Mouse (Mus musculus) activated CD4-positive, CD25-positive, alpha-beta regulatory T cell, adult 4 months (primary cell): Measurements from ENCODE around the gene Gm38392. TPM values are rescaled to one million over a fixed set of nuclear protein-coding genes. Genes with fewer than 3 reads are reported as not detected.
"Not testable (repeated sequence)": the region's sequence is repeated elsewhere in the genome, so short reads cannot be mapped to it uniquely, and the experiment has no call there.

ENCODE experiments used
- ATAC-seq: one replicate; pipeline ENCODE4 v1.8.0; 2017
- polyA plus RNA-seq, 2 experiments: library from polyadenylated mRNA; unstranded; fragments of 100-300 nt; shearing (Covaris generic); gene quantifications; one replicate each; pipeline ENCODE4 v1.2.1; 2017

The Gm38392 gene
- polyA plus RNA-seq, result not detected

DNA sequence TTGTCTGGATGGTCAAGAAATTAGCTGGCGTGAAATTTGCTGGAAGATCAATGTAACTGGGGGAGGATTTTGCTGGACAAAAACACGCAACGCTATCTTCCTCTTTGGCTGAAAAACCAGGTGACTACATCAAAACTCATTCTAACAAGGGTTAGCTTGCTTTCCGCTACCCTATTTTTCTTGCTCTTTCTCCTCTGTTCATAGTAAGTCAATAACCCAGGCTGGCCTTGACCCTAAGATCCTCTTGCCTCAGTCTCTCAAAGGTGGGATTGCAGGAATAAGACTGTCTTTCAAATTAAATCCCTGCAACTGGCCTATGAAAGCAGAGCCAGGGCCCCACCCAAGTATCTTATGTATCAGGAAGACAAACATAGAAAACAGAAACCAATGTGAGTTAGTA, at the start of gene Gm38392:
TSS of gene Gm38392 (minus strand) at position 101 of the 400 bp plus-strand sequence.
- no peak for ATAC-seq

- ATAC-seq, result peak; percentile 94
Observed at GRCm38 (mm10) chr3:88336058-88337013, 49.3 kb upstream of the Gm38392 start, which contains the start of the genes Tmem79 and Smg5. Gene Tmem79, minus strand, starts transcription at chr3:88336148. Gene Smg5, plus strand, starts transcription at chr3:88336260.

DNA sequence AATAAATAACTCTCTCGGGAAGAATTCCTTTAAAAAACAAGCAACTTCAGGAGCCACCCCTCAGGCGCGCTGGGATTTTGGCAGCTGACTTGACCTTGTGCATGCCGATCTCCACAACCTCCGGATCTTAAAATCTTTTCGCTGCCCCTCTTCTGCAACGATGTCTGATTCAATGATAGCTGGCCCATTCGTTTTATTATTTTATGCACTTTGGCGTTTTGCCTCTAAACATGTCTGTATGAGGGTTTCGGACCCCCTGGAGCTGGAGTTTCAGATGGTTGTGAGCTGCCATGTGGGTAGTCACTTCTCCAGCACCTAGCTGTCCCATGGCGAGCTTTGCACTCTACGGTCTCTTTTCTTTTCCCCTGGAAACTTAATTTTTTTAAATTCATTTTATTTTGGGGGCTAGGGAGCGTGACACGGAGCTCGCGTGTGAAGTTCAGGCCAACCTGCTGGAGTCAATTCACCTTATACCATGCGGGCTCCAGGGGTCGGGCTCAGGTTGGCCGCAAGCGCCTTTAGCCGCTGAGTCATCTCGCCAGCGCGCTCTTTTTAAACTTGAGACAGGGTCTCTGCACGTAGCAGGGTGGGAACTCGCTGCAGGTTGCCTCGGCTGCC, 48.5 kb upstream of the Gm38392 start:
- ATAC-seq, result peak; percentile 7

- no peak for ATAC-seq
Observed at GRCm38 (mm10) chr3:88334902-88335435, 48.0 kb upstream of the Gm38392 start.

DNA sequence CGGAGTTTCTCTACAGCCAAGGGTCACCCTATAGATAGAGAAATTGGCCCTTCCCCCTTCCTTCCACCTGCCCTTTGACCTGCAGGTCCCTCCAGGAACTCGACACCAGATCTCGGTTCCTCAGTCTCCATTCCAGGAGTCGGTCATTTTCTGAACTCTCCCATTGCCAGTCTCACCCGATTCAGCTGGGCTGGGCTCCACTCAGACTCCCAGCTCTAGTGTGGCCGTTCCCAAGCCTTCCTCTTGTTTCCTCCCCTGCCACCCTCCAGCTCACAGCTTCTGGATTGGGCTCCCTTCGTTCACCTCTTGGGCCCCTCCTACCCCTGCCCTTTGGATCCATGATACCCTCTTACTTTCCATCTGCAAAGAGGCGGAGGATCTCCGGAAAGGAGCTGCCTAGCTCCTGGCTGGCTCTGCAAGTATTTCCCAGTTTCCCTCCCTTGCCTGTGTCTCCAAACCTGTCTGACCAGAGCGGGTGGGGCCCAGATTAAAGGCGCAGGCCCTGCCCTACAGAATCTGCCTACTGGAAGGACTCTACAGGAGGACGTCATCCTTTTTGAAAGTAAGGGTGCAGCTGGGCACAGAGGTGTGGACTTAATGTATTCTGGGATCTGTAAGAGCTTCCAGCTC, 47.1 kb upstream of the Gm38392 start:
- ATAC-seq, result no peak

DNA sequence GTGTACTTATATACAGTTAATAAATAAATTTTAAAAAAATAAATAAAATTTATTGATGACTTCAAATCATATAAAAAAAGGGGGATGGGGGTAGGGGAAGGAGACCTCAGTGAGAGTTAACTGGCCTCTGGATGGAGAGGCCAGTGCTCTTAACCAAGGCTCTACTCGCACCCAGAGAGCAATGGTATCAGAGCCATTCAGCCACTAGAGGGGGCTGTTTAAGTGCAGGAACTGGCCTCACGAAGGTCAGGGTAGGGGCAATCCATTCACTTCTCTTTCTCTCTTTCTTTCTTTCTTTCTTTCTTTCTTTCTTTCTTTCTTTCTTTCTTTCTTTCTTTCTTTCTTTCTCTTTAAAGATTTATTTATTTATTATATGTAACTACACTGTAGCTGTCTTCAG, 44.3 kb upstream of the Gm38392 start:
- no peak for ATAC-seq

- ATAC-seq, result no peak
Observed at GRCm38 (mm10) chr3:88328956-88329355, 41.9 kb upstream of the Gm38392 start.

DNA sequence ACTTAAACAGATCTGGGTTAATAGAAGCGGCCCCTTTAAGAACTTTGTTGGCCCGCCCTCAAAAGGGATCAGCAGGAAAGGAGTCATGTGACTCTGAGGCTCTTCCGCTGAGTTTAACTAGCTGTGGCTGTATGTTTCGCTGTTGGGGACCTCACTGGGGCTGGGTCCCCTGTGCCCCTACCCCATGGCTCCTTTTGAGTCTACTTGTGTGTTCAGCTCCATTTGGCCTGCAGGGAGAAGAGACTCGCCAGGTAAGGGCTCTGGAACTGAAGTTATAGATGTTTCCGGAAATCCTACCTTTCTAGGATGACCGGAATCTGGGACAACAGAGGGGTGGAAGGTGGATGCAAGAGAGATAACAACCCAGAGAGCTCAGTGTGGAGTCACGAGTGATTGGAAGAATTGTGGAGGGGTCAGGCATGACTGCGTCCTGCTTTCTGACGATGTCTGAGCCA, 38.0 kb upstream of the Gm38392 start, which contains the start of gene Glmp:
TSS of gene Glmp (plus strand) at position 73 of the 455 bp plus-strand sequence.
- peak; percentile 88 for ATAC-seq

DNA sequence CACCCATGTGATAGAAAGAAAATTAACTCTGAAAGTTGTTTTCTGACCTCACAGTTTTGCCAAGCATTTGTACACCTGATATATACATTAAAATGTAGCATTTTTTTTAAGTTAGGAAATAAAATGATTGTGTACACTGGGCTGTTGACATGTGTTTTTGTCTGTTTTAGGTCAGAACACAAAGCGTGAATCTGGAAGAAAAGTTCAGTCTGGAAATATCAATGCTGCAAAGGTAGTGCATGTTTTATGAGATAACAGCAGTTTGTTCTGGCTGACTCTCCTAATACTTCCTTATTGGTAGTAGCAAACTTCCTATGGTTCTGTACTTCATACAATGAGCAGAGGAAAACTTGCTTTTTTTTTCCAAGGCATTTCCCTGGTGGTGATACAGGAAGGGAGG, 12.2 kb upstream of the Gm38392 start:
- ATAC-seq, result no peak

GRCm38 (mm10) chr3:88297321-88297851, 10.4 kb upstream of the Gm38392 start:
- peak; percentile 41 for ATAC-seq

GRCm38 (mm10) chr3:88296561-88297318, 9.7 kb upstream of the Gm38392 start, which contains the start of the genes Tsacc and Cct3:
Gene Tsacc, minus strand, starts transcription at chr3:88296999.
Gene Cct3, plus strand, starts transcription at chr3:88297116.
- peak; percentile 93 for ATAC-seq

- ATAC-seq, result no peak
Observed at GRCm38 (mm10) chr3:88296110-88296560, 9.1 kb upstream of the Gm38392 start.

- not testable (repeated sequence) for ATAC-seq
Observed at GRCm38 (mm10) chr3:88295272-88295671, 8.3 kb upstream of the Gm38392 start.

- no peak for ATAC-seq
Observed at GRCm38 (mm10) chr3:88291970-88292369, 5.0 kb upstream of the Gm38392 start.

DNA sequence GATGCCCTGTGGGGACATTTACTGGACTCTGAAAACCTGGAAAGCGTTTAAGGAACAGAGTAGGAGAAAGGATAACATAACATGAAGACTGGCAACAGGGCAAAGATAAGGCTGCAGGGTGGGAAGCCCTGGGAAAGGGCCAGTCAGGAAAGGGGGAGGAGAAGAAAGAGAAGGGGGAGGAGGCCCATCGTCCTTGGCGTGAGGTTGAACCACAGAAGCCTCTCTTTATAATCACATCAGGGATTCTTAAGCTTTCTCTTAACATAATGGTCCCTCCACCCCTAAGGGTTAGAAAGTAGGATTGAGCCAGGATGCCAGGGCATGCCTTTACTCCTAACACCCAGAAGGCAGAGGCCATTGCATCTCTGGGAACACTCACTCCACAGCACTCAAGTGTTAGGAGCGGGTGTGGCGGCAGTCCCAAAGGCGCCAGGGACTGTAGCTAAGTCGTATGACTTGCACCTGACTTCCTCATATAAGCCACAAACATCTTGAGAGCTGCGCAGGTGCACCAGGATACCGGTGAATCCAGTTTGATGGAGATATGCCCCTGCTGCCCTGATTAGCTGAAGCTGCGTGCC, 1.2 kb upstream of the Gm38392 start:
- not testable (repeated sequence) for ATAC-seq

GRCm38 (mm10) chr3:88285565-88285895, 1.5 kb downstream of the Gm38392 start:
- ATAC-seq, result not testable (repeated sequence)

- not testable (repeated sequence) for ATAC-seq
Observed at GRCm38 (mm10) chr3:88284815-88285564, 2.0 kb downstream of the Gm38392 start.

DNA sequence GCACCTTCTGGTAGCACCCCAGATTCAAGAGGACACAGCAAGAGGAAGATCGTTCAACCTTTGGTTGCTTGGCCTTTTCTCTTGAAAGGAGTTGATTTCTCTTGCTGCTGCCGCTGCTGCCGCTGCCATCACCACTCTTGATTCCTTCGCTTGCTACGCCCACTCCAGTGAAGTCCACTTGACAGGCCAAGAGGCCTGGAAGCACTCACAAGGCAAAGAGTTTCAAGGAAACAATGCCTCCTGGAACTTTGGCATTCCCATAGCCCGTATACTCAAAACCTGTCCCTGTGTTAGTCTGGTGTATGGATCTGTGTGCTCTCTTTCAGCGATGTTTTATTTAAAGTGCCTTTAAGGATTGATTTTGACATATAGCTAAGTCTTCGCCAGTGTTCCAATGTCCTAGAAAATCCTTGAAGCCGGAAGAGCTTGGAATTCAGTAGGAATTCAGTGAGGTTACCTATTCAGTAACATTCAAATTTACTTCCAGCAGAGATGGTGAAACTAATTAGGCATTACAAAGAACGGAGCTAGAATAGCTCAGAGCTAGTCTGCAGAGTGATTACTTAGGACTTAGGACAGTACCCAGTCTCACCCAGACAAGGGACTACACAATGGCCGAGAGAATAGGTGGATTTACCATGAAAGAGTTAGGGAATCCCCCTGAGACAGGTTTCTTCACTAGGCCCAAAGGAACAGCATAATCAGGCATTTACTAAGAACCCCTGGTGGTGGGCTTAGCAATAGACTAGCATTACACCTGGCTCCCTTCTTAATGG, 5.7 kb downstream of the Gm38392 start:
- not testable (repeated sequence) for ATAC-seq

DNA sequence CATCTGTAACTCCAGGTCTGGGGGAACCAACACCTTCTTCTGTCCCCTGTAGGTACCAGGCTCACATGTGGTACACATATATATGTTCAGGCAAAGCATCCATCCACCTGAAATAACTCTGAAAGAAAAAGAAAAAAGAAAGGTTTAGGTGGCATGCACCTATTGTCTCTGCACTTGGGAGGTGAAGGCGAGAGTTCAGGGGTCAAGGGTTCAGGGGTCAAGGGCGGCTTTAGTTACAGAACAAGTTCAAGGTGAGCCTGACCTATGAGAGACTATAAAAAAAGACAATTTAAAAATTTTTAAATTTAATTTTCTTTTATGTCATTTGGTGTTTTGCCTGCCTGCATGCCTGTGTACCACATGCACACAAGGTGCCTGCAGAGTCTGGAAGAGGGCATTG, 7.0 kb downstream of the Gm38392 start:
- no peak for ATAC-seq
